Mouse (Mus musculus): ENCODE data around the gene Babam2.

The Babam2 gene

DNA sequence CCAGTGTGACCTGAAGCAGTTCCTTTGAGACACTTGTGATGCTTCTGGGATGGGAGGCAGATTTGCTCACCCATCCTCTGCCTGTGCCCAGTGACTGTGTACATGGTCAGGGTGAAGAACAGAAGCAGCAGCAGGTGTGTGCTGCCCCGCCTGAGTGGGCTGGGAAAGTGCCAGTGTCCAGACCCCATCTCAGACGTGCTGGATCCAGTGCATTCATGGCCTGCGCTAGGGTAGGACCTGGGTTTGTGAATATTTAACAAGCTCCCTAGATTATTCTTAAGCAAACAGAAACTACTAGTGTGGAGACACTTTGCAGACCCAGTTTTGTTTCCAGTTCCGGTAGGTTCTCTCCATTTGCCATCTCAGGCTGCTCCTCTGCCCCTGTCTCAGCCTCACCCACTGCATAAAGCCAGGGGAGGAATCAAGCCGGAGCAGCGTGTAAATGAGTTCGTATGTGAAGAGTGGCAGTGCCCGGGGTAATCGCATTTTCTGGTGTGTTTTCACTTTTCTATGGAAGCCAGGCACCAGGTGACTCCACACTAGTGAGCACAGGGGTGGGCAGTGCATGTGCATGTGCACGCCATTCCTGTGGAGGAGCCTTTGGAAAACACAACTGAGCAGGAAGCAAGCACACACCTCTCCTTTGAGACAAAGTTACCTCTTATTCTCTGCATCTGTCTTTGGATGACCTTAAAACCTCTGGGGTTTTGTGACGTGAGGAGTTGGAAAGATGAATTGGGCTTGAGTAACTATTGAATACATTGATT lies 290.2 kb downstream of the Babam2 start:
- no peak for DNase-seq (ENCODE audit: low read depth, low spot score)

DNA sequence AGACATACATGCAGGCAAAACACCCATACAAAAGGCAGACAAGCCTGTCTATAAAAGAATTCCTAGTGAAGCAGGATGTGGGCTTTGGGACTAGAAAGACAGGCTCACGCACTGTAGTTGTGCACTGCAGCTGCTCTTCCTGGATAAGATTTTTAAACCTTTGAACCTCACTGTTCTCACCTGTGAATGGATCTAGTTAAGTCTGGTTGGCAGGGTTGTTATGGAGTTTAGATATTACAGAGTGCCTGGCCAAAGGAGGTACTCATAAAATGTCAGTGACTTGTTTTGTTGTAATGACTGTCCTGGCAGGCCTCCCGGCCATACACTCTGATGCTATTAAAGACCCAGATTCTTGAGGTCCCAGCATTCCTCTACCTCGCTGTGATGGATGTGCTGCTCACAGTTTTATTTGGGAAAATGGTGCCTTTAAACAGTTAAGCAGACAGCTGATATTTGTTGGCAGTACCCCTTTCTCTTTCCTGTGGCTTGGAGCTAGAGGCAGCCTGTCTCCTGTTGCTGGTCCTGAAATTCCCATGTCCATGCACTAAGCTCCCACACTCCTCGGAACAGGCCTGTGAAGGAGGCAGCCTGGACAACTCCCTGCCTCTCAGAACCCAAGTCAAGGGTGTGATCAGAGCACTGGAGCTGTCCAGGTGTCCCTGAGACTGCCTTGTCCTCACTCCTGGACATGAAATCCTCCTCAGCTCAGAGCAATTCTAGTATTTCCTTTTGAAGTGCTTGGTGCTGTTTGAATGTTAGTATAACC lies 299.9 kb downstream of the Babam2 start:
- no peak for DNase-seq (ENCODE audit: low read depth, low spot score)

- DNase-seq (ENCODE audit: low read depth, low spot score), result no peak
Measured at GRCm38 (mm10) chr5:31998806-31999205, 301.3 kb downstream of the Babam2 start.

- DNase-seq (ENCODE audit: low read depth, low spot score), result no peak
Measured at GRCm38 (mm10) chr5:32000076-32000475, 302.6 kb downstream of the Babam2 start.

DNA sequence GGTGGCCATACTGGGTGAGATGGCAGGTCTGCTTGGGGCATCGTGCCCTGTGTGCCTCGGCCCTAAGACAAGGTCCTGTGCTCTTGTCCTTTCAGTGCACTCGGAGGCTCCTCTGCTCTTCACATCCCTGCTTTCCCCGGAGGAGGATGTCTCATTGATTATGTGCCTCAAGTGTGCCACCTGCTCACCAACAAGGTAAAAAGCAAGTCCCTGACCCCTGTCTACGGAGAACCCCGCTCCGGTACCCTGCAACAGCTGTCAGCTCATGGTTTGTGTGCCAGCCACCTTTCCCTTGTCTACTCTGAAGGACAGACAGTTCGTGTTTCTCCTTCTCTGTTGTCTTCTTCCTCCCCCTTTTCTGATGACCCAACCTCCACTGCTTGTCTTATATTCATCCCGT lies 303.8 kb downstream of the Babam2 start:
- DNase-seq (ENCODE audit: low read depth, low spot score), result no peak

- no peak for DNase-seq (ENCODE audit: low read depth, low spot score)
Measured at GRCm38 (mm10) chr5:32001771-32002170, 304.3 kb downstream of the Babam2 start.

- no peak for DNase-seq (ENCODE audit: low read depth, low spot score)
Measured at GRCm38 (mm10) chr5:32008401-32008800, 310.9 kb downstream of the Babam2 start.

- DNase-seq (ENCODE audit: low read depth, low spot score), result no peak
Measured at GRCm38 (mm10) chr5:32010056-32010455, 312.6 kb downstream of the Babam2 start.

- no peak for DNase-seq (ENCODE audit: low read depth, low spot score)
Measured at GRCm38 (mm10) chr5:32013053-32013452, 315.6 kb downstream of the Babam2 start.

GRCm38 (mm10) chr5:32014786-32015185 lies 317.3 kb downstream of the Babam2 start:
- no peak for DNase-seq (ENCODE audit: low read depth, low spot score)

GRCm38 (mm10) chr5:32015949-32016478 lies 318.5 kb downstream of the Babam2 start:
- DNase-seq (ENCODE audit: low read depth, low spot score), result no peak

DNA sequence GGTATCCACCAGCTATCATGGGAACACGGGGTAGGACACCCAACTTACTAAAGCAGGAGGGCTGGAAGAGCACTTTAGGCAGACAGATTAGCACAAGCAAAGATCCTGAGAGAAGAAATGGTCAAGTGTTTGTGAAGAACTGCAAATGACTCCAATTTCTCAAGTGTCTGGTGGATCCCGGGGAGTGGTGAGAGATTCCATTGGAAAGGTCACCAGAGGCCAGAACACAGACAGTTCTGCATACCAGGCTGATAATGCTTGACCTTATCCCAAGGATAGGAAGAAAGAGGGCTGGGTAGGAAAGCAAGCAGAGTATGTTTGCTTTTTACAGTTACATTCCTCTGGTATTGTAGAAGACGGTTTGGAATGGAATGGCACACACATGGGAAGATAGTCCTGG lies 320.2 kb downstream of the Babam2 start:
- DNase-seq (ENCODE audit: low read depth, low spot score), result no peak

DNA sequence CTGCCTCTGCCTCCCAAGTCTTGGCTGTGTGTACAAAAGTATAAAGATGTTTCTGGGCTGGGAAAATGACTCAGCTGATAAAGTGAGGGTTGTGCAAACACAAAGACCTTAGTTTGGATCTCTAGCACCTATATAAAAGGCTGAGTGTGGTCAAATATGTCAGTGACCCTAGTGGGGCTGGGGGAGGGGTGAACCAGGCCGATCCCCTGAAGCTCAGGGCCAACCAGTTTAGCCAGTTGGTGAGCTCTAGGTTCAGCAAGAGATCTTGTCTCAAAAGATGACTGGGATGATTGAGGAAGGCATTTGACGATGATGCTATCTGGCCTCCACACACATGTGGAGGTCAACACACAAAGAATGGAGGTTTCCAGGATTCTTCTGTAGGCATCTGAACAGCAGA lies 320.8 kb downstream of the Babam2 start:
- DNase-seq (ENCODE audit: low read depth, low spot score), result no peak

DNA sequence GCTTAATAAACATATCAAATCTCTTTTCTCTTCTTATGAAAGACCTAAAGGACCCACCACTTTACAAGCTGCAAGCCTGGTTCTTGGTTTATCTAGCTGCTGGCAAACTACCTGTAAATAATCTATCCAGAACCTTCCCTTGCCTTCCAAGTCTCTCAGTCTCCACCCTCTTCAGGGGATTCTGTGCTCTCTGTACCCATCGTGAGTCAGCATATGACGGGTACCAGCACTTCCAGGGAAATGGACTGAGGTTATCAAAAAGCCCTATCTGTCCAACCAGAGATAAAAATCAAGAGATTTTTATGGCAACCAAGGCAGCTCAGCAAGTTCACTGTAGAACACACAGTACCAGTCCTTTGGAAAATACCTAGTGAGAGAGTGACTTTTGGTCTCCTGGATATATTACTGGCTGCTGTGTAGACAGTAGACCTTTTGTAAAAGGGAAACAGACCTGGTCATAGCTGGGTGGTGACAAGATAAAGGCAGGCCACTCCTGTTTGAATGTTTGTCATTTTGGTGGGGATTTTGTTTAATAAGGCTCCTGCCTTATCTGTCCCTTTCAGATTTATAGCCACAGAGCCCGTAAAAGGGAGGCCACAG lies 332.4 kb downstream of the Babam2 start:
- DNase-seq (ENCODE audit: low read depth, low spot score), result no peak

DNA sequence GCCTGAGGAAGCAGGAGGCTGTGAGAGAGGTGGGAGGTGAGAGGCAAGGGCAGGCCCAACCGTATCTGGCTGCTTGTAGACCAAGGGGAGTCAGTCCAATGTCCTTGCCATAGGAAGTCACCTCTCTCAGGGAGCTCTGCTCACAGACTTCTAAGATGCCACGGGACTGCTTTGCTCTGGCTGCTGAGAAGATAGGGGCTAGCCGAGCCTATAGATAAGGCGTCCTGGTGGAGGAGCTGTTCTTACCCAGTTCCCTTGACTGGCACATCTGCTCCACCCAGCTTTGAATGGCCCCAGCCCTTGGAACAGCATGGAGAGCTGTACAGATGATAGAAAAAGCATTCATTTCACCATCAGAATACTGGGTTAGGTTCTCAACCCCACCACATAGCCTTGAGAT lies 335.7 kb downstream of the Babam2 start:
- no peak for DNase-seq (ENCODE audit: low read depth, low spot score)

DNA sequence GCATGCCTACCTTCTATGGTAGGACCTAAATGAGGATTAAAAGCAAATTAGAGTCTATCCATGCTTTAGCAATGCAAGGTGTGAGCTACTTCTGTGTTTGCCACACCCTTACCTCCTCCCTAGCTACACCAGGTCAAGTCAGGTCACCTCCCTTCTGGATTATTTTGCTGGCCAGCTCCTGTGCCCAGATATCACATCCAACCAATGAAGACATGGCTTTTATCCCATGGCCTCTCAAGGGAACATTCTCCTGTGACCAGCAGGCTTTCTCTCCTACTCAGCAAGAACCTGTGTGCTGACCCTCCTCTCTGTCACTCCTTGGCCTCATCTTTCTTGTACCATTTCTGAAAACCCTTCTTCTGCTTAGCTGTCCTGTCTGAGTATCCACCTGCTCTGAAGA lies 336.1 kb downstream of the Babam2 start:
- DNase-seq (ENCODE audit: low read depth, low spot score), result no peak

- no peak for DNase-seq (ENCODE audit: low read depth, low spot score)
Measured at GRCm38 (mm10) chr5:32034475-32035054, 337.1 kb downstream of the Babam2 start.

DNA sequence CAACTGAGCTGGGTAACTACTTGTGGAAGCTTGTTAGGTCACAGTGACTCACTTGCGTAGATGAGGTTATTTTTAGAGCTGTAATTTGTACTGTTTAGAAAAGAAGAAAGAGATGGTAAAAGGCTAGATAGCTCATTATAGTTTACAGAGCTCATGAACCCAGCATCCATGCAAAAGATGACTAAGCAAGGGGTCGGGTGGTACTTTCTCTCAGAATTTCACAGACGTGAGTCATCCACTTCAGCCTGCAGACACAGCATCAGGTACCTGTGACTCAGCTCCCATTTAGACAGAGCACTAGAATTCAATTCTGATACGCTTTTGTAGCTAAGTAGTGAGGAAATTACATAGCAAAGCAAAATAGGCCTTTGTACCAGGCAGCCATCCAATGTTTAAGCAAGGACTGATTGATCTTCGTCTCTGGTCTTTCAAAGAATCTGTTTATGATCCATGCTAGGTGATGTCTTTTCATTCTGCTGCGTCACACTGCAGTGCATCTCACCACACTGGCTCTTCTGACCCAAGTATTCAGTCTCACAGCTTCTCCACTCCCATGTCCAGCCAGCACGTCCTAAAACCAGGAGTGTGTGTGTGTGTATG lies 338.3 kb downstream of the Babam2 start:
- no peak for DNase-seq (ENCODE audit: low read depth, low spot score)

DNA sequence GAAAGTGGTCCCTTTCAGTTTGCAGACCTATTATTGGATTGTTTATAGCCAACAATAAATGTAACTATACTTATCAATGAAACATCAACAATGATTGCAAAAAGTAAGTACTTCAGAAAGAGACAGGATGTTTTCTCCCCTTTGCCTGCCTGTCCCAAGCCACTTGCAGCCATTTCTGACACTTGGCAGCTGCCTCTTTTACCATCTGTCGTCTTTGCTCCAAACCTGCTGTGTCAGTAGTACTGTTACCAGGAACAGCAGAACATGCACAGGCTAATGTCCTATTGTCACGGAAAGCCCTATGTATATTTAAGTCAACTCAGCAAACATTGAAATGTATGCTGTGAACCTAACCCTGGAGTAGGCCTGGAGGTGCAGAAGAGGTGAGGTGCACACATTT lies 339.4 kb downstream of the Babam2 start:
- DNase-seq (ENCODE audit: low read depth, low spot score), result no peak

- DNase-seq (ENCODE audit: low read depth, low spot score), result no peak
Measured at GRCm38 (mm10) chr5:32037546-32037945, 340.1 kb downstream of the Babam2 start.

- no peak for DNase-seq (ENCODE audit: low read depth, low spot score)
Measured at GRCm38 (mm10) chr5:32038994-32039393, 341.5 kb downstream of the Babam2 start.

DNA sequence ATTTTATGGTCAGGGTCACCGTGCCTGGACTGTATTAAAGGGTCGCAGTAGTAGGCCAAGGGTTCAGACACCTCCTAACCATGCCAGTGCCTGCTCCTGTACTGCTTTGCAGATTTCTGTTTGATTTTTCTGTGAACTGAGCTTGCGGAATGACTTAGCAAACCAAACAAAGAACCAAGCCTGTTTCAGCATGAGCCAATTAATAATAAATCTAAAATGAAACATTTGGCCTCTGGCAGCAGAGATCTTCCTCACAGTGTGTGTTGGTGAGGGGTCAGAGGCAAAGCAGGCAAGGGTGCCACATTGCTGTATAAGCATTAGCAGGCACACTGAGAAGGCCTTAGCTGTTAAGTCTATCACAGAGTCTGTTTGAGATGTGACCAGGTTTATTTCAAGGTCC lies 342.0 kb downstream of the Babam2 start:
- no peak for DNase-seq (ENCODE audit: low read depth, low spot score)
